Mouse (Mus musculus): Measurements from ENCODE around the gene Slain2. TPM values are rescaled to one million over a fixed set of nuclear protein-coding genes. Genes with fewer than 3 reads are reported as not detected.

Gene Slain2
- polyA plus RNA-seq, 1 experiment from 2014 or later, result 4.6 TPM

DNA sequence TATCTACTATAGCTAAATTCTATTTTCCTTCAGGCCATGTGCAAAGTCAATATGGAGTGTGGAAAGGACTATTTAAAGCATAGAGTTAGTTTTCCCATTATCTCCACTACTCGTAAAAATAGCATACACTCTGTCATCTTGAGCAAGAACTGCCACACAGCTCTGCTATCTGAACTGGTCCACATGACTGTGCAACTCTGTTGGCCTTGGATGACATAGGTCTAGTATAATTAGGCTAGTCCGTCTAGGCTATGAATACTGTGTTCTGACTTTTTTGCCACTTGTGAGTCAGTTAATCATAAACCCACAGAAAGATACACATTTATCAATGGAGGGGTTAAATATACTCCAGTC is 31.7 kb upstream of the Slain2 start:
- H3K36me3 ChIP-seq, result no peaks in the 10 kb centered on the region
- ATAC-seq (ENCODE audit: low read depth) (peak; percentile 48; the same call in 1 of the 2 replicates), DNase-seq (no peak)
- H3K4me3 ChIP-seq (replicated peaks), result no peak overlapping the region
- no peaks in the 10 kb centered on the region for H3K9me3 ChIP-seq (replicated peaks)
- no peak overlapping the region for H3K27ac ChIP-seq
- H3K9ac ChIP-seq, result no peak overlapping the region
- H3K27me3 ChIP-seq, result peaks cover 7% of the 10 kb centered on the region
- H3K4me1 ChIP-seq (replicated peaks), result no peaks in the 10 kb centered on the region
- H3K4me2 ChIP-seq, result no peak overlapping the region
- WGBS (ENCODE audit: insufficient replicate concordance), result 23% methylated on average over 2 of the region's 2 CpGs

DNA sequence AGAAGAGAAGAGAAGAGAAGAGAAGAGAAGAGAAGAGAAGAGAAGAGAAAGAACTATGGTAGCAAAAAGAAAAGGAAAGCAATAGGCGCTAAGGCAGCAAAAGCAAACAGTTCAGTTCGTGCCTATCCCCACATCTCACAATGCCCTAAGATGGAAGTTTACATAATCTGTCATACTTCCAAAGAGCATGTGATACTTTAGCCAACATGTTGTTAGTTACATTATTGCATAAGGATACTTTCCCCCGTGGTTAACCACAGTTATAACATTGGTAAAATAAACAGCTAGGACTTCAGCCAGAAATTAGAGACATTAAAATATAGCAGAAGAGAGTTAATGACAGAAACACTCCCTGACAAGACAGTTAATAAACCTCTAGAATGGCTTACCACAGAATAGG is 30.4 kb upstream of the Slain2 start:
- Histone ChIP-seq H3K9ac (no peak overlapping the region), H3K36me3 (no peaks in the 10 kb centered on the region), H3K4me1 (replicated peaks) (no peaks in the 10 kb centered on the region), H3K9me3 (replicated peaks) (no peaks in the 10 kb centered on the region), H3K27ac (no peak overlapping the region), H3K27me3 (0 out of 2 replicates have a peak, but pooled peaks cover 3% of the 10 kb centered on the region), H3K4me2 (no peak overlapping the region), H3K4me3 (replicated peaks) (no peak overlapping the region)
- no peak for ATAC-seq (ENCODE audit: low read depth)
- DNase-seq, result no peak
- 59% methylated on average over 3 of the region's 3 CpGs for WGBS (ENCODE audit: insufficient replicate concordance)

DNA sequence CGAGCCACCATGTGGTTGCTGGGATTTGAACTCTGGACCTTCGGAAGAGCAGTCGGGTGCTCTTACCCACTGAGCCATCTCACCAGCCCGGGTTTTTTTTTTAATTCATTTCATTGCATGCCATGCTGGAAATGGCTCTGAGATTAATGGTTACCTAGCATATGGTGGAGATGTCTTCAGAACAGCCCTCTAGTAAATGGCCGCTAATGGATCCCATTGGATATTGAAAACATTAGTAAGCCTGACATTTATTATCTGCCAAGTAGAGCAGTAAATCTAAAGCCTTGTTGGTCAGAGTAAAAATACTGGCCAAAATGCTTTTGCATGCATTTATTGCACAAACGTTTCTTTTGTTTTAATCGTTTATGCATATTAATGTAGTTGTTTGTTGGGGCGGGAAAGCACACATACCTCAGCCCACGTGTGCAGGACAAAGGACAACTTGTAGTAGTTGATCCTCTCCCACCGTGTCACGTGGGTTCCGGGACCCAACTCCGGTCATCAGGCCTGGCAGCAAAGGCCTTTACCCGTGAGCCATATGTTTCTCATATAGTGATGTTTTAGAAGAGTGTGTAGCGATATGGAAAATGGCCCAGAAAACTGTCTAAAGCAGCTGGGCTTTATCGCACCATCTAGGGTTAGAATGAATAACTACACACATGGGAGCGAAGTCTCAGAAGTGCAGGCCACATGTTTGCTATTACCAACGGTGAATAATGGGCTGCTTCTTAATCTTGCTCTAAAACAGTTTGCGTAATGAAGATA is 27.5 kb upstream of the Slain2 start:
- Histone ChIP-seq H3K9me3 (replicated peaks) (no peaks in the 10 kb centered on the region), H3K27ac (no peak overlapping the region), H3K4me3 (replicated peaks) (no peak overlapping the region), H3K4me2 (no peak overlapping the region), H3K4me1 (replicated peaks) (no peaks in the 10 kb centered on the region), H3K27me3 (no peaks in the 10 kb centered on the region), H3K9ac (no peak overlapping the region), H3K36me3 (no peaks in the 10 kb centered on the region)
- 82% methylated on average over 19 of the region's 19 CpGs for WGBS (ENCODE audit: insufficient replicate concordance)
- no peak for DNase-seq
- ATAC-seq (ENCODE audit: low read depth), result no peak

DNA sequence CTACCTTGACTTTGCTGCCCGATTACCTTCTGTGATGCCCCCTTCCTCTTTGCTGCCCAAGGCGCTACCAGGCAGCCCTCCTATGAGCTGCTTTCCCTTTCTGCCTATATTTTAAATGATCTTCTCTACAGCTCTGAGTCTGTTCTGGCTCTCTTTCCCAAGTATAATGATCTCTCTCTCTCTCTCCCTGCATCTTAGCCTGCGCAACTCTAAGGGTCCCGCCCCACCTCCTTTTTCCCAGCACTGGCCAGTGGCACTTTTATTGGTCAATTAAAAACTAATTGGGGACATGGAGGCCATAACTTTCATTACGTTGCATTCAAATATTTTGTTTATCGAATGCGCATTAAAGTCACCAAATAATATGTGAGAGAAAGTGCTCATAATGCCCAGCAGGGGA is 25.8 kb upstream of the Slain2 start:
- H3K9ac ChIP-seq, result no peak overlapping the region
- no peaks in the 10 kb centered on the region for H3K27me3 ChIP-seq
- no peak overlapping the region for H3K27ac ChIP-seq
- H3K4me3 ChIP-seq (replicated peaks), result no peak overlapping the region
- no peak for ATAC-seq (ENCODE audit: low read depth)
- no peaks in the 10 kb centered on the region for H3K36me3 ChIP-seq
- H3K9me3 ChIP-seq (replicated peaks), result no peaks in the 10 kb centered on the region
- 87% methylated on average over 7 of the region's 7 CpGs for WGBS (ENCODE audit: insufficient replicate concordance)
- no peaks in the 10 kb centered on the region for H3K4me1 ChIP-seq (replicated peaks)
- H3K4me2 ChIP-seq, result no peak overlapping the region
- no peak for DNase-seq

DNA sequence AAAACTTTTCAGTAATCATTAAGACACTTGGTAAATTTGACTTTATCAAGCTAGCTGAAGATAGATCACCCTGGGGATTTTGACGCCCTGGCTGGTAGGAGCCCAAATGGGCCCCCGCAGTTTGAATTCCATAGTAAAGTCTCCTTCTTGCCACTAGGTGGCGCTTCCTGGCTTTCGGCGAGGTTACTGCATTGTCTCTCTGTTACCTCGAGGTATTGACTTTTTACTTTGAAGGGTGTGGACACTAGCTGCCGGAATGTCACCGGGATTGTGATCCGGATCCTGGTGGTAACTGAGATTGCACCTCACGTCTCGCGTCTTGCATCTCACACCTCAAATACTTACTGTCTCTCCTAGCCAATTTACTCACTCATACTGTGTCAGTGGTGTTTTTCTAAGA is 22.6 kb upstream of the Slain2 start:
- H3K9ac ChIP-seq, result no peak overlapping the region
- H3K4me1 ChIP-seq (replicated peaks), result peaks cover 4% of the 10 kb centered on the region

DNA sequence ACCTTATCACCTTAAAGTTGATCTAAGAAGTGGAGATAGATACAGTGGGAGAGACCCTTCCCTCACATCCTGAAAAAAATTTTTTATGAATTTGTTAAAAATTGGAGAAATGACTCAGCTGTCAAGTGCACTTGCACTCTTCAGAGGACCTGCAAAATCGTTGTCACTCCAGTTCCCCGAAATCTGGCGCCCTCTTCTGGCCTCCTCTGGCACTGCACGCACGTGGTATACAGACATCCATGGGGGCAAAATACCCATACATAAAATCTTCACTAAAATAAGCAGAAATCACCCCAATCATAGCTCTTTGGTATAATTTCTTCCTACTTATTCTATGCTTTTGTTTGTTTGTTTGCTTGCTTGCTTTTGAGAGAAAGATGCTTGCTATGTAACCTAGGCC is 20.1 kb upstream of the Slain2 start:
- H3K4me2 ChIP-seq, result no peak overlapping the region
- H3K36me3 ChIP-seq, result no peaks in the 10 kb centered on the region
- no peak for DNase-seq
- no peak for ATAC-seq (ENCODE audit: low read depth)
- WGBS (ENCODE audit: insufficient replicate concordance), result 47% methylated on average over 5 of the region's 5 CpGs
- peaks cover 25% of the 10 kb centered on the region for H3K4me1 ChIP-seq (replicated peaks)
- no peak overlapping the region for H3K4me3 ChIP-seq (replicated peaks)
- H3K9ac ChIP-seq, result no peak overlapping the region
- no peaks in the 10 kb centered on the region for H3K9me3 ChIP-seq (replicated peaks)
- no peaks in the 10 kb centered on the region for H3K27me3 ChIP-seq
- H3K27ac ChIP-seq, result no peak overlapping the region

More for the DNA sequence above, 22.6 kb upstream of the Slain2 start:
- Histone ChIP-seq H3K4me3 (replicated peaks) (no peak overlapping the region), H3K27ac (no peak overlapping the region), H3K27me3 (no peaks in the 10 kb centered on the region), H3K36me3 (no peaks in the 10 kb centered on the region), H3K9me3 (replicated peaks) (no peaks in the 10 kb centered on the region), H3K4me2 (no peak overlapping the region)
- WGBS (ENCODE audit: insufficient replicate concordance), result 3% methylated on average over 12 of the region's 12 CpGs
- ATAC-seq (ENCODE audit: low read depth), result peak; percentile 39; the same call in 1 of the 2 replicates
- peak; percentile 43 for DNase-seq

DNA sequence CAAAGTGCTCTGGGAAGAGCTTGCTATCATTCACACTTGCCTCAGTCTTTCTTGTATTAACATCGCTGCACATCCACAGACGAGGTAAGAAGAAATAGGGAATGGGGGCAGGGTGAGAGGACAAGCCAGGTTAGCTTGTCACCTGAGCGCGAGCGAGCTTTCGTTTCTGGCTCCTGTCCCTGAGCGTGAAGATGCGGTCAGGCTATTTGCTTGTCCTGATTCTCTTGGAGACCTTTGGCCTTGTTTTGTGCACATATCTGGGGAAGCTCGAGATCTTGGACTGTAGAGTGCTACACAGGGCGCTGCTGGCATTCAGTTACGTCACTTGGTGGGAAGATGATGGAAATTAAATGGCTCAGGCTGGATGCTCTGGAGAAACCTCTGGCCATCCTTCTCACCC is 18.8 kb upstream of the Slain2 start:
- no peak overlapping the region for H3K27ac ChIP-seq
- ATAC-seq (ENCODE audit: low read depth), result no peak
- no peak overlapping the region for H3K4me2 ChIP-seq

DNA sequence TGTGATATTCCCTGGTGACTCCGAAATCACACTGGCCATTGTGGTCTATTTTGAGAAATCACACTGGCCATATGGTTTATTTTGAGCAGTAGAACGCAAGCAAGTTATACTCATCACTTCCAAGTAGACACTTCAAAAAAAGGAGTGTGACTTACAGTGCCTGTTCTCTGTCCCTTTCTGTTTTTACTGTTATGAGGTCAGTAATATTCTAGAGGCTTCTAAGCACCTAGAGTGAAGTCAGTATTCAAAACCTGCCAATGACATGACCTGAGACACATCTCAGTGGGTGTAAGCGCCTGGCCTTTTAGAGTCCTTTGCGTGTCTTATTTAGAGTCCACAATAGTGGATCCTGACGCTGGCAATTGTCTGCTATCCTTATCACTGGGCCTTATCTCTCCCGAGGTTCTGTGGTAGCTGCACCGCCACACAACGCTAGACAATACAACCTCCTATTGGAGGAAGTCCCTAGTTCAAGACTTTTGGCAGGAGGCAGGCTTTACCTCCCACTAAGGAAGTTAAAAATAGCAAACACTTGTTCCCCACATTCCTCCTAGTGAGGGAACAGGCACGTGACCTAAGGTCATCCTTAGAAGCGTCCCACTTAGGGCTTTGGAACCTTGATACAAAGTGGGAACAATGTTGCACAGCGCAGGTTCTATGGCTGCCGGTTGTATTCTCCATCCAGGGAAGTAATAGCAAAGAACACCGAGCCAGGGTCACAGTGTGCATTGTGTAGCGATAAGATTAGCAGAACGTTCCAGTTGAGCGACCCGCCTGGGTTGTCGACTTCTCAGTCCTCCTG is 17.4 kb upstream of the Slain2 start:
- peak; percentile 67 for ATAC-seq (ENCODE audit: low read depth)
- no peak overlapping the region for H3K4me3 ChIP-seq (replicated peaks)

More for the DNA sequence above, 18.8 kb upstream of the Slain2 start:
- H3K27me3 ChIP-seq, result no peaks in the 10 kb centered on the region
- DNase-seq, result no peak
- H3K4me1 ChIP-seq (replicated peaks), result peaks cover 33% of the 10 kb centered on the region
- no peaks in the 10 kb centered on the region for H3K36me3 ChIP-seq
- no peak overlapping the region for H3K9ac ChIP-seq
- no peaks in the 10 kb centered on the region for H3K9me3 ChIP-seq (replicated peaks)
- H3K4me3 ChIP-seq (replicated peaks), result no peak overlapping the region
- WGBS (ENCODE audit: insufficient replicate concordance), result 85% methylated on average over 11 of the region's 11 CpGs

DNA sequence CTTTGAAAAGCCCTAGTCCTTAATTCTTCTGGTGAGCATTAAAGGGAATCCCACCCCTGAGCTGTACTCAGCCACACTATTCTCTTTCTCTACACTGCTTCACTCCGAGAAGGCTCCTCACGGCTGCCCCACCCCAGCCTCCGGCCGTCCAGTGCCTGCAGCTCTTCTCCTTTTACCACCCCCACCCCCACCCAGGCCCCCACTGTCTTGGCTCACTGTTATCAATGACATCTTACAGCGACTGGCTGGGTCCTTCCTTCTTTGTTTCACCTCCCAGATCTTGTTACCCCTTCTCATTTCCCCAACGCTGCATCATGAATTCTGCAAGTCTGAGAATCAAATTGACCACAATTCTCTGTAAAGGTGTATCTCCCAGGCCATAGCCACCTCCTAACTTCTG is 16.1 kb upstream of the Slain2 start:
- no peak overlapping the region for H3K9ac ChIP-seq
- no peak overlapping the region for H3K4me2 ChIP-seq
- H3K27me3 ChIP-seq, result no peaks in the 10 kb centered on the region
- H3K4me1 ChIP-seq (replicated peaks), result peaks cover 33% of the 10 kb centered on the region
- H3K27ac ChIP-seq, result no peak overlapping the region
- no peak overlapping the region for H3K4me3 ChIP-seq (replicated peaks)
- ATAC-seq (ENCODE audit: low read depth) (no peak), DNase-seq (no peak)
- WGBS (ENCODE audit: insufficient replicate concordance), result 26% methylated on average over 6 of the region's 6 CpGs
- no peaks in the 10 kb centered on the region for H3K9me3 ChIP-seq (replicated peaks)
- H3K36me3 ChIP-seq, result no peaks in the 10 kb centered on the region

More for the DNA sequence above, 17.4 kb upstream of the Slain2 start:
- Histone ChIP-seq H3K36me3 (no peaks in the 10 kb centered on the region), H3K9me3 (replicated peaks) (no peaks in the 10 kb centered on the region), H3K27ac (no peak overlapping the region), H3K27me3 (no peaks in the 10 kb centered on the region), H3K4me2 (0 out of 2 replicates have a peak overlapping the region, but pooled peaks have one; percentile 7), H3K9ac (no peak overlapping the region), H3K4me1 (replicated peaks) (peaks cover 33% of the 10 kb centered on the region)
- 22% methylated on average over 18 of the region's 18 CpGs for whole genome bisulfite sequencing (ENCODE audit: insufficient replicate concordance)
- DNase-seq, result no peak

DNA sequence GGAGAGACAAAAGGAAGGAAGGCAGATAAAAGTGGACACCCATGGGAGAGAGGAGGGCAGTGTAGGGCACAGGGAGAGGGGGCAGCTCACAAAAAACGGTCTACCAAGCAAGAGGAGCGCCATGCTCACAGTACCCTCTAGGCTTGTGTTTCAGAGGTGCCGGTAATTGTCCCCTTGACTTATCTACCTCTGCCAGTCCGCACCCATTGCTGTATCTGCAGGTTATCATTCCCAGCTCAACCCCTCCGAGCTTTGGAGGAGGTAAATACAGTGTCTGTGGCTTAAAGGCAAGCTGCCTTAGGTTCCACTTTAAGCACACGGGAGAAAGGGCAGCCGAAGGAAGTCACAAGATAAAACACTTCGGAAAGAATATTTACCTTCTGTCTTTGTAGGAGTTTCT is 14.8 kb upstream of the Slain2 start:
- WGBS (ENCODE audit: insufficient replicate concordance), result 27% methylated on average over 8 of the region's 8 CpGs
- Histone ChIP-seq H3K4me1 (replicated peaks) (peaks cover 33% of the 10 kb centered on the region), H3K4me2 (no peak overlapping the region), H3K27me3 (no peaks in the 10 kb centered on the region), H3K4me3 (replicated peaks) (no peak overlapping the region), H3K9me3 (replicated peaks) (no peaks in the 10 kb centered on the region), H3K27ac (no peak overlapping the region), H3K36me3 (no peaks in the 10 kb centered on the region), H3K9ac (no peak overlapping the region)
- ATAC-seq (ENCODE audit: low read depth) (peak; percentile 53), DNase-seq (no peak)

DNA sequence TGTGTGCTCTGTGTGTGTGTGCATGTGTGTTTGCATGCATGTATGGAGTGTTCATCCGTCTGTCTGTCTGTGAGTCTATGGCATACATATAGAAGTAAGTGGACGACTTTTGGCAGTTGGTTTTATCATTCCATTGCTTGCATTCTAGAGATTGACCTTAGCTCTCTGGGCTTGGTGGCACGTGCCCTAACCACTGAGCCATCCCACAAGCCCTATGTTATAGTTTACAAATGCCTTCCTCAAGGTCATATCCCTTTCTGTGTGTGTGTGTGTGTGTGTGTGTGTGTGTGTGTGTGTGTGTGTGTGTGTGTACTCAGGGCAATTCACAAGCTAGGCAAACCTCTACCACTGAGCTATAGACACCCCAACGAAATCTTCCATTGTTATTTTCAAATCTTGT is 12.2 kb upstream of the Slain2 start:
- no peak overlapping the region for H3K4me3 ChIP-seq (replicated peaks)
- no peaks in the 10 kb centered on the region for H3K9me3 ChIP-seq (replicated peaks)
- DNase-seq, result no peak
- no peak overlapping the region for H3K4me2 ChIP-seq
- H3K36me3 ChIP-seq, result no peaks in the 10 kb centered on the region
- H3K4me1 ChIP-seq (replicated peaks), result peaks cover 26% of the 10 kb centered on the region
- no peak overlapping the region for H3K9ac ChIP-seq
- 61% methylated on average over 4 of the region's 4 CpGs for WGBS (ENCODE audit: insufficient replicate concordance)
- ATAC-seq (ENCODE audit: low read depth), result no peak
- H3K27me3 ChIP-seq, result no peaks in the 10 kb centered on the region
- H3K27ac ChIP-seq, result no peak overlapping the region

Measured in liver, embryonic 13.5 days (tissue).